Mouse (Mus musculus) hindbrain, embryonic 12.5 days (tissue): ENCODE measurements around the gene Zfyve21. TPM values are rescaled to one million over a fixed set of nuclear protein-coding genes. Genes with fewer than 3 reads are reported as not detected.

Experiments used
- polyA plus RNA-seq: library from polyadenylated mRNA; unstranded; fragments of >200 nt; fragmentation: Nextera tagmentation; extraction: Ambion mirVana; gene quantifications from 2 replicates; pipeline ENCODE4 v1.2.1, GENCODE M21; 2016

Gene Zfyve21
- polyA plus RNA-seq, 1 experiment from 2014 or later, result 56.8 TPM

Other genes with a start within 250 kb of the Zfyve21 start
- 80.7 and 82.0 TPM in 2 replicates for gene Mark3, start 239.6 kb upstream of the Zfyve21 start, polyA plus RNA-seq
- gene Ckb, start 141.8 kb upstream of the Zfyve21 start, polyA plus RNA-seq, result 1,558 and 1,759 TPM in 2 replicates
- 10.7 and 10.8 TPM in 2 replicates for gene Trmt61a, start 136.1 kb upstream of the Zfyve21 start, polyA plus RNA-seq
- 60.4 and 62.3 TPM in 2 replicates for gene Bag5, start 100.9 kb upstream of the Zfyve21 start, polyA plus RNA-seq
- gene Apopt1, start 100.9 kb upstream of the Zfyve21 start, polyA plus RNA-seq, result 49.9 and 54.0 TPM in 2 replicates
- gene Klc1, start 55.3 kb upstream of the Zfyve21 start, polyA plus RNA-seq, result 430 and 446 TPM in 2 replicates
- 5.8 and 6.4 TPM in 2 replicates for gene Xrcc3, start 297 bp upstream of the Zfyve21 start, polyA plus RNA-seq
- gene Ppp1r13b, start 93.9 kb downstream of the Zfyve21 start, polyA plus RNA-seq, result 18.5 and 21.4 TPM in 2 replicates
- gene Atp5mpl, start 152.8 kb downstream of the Zfyve21 start, polyA plus RNA-seq, result 524 and 615 TPM in 2 replicates
- 0.36 and 0.63 TPM in 2 replicates for gene Tdrd9, start 157.4 kb downstream of the Zfyve21 start, polyA plus RNA-seq
- not detected in 2 replicates for gene Rd3l, start 167.1 kb downstream of the Zfyve21 start, polyA plus RNA-seq